Mouse (Mus musculus) CH12.LX (cell line): ENCODE measurements around the gene Pip5kl1.

Experiments used
- CTCF ChIP-seq, 2 experiments: IDR thresholded peaks in 1 of 2; conservative IDR thresholded peaks in 1 of 2; 2 replicates each; pipeline ENCODE4 v1.5.1; 2011 to 2012; ENCODE audit warnings: low read depth in 2 of 2, low read length in 2 of 2, improper control_type of control experiment in 1 of 2, inconsistent platforms in 1 of 2, mild to moderate bottlenecking in 1 of 2, moderate library complexity in 1 of 2
- POLR2A ChIP-seq: IDR thresholded peaks from 2 replicates; pipeline ENCODE4 v1.6.1; 2011; ENCODE audit warnings: low read depth, mild to moderate bottlenecking, improper control_type of control experiment, low read length
- POLR2AphosphoS2 ChIP-seq: IDR thresholded peaks from 2 replicates; pipeline ENCODE4 v1.6.1; 2011; ENCODE audit warnings: low read depth, low read length, improper control_type of control experiment
- UBTF ChIP-seq: IDR thresholded peaks from 2 replicates; pipeline ENCODE4 v1.6.1; 2012; ENCODE audit warnings: low read depth, mild to moderate bottlenecking, inconsistent platforms, low read length, improper control_type of control experiment, moderate library complexity

DNA sequence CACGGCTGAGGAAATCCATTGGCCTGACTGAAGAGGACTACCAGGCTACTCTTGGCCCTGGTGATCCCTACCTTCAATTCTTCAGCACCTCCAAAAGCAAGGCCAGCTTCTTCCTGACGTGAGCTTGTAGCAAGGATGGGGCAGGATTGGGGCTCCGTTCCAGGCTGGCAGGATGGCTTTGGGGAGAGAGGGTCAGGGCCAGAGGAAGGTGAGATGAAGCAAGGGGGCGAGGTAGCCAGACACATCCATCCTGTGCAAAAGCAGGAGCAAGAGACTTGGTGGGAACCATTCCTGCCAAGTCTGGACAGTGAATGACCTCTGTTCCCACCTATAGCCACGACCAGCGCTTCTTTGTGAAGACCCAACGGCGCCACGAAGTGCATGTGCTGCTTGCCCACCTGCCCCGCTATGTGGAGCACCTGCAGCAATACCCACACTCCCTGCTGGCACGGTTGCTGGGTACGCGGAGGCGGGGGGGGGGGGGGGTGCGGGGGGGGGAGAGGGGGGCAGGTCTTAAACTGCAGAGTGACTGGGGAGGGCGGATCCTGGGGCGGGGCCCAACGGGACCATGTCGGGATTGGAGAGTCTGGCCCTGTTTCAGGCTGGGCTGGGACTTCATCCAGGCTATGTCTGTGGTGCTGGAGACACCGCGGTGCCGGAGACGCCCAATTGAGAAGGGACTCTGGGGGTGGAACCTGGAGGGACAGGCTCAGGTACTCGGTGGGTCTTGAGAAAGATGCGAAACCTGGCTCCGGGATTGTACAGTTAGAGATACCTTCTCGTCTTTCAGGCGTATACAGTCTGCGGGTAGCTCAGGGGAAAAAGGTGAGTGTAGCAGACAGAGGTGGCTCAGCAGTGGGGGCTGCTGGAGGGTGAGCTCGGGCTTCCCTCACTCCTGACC is 3.8 kb downstream of the Pip5kl1 start:
- TF ChIP-seq POLR2A (no peak), POLR2AphosphoS2 (no peak), CTCF (conservative IDR thresholded peaks at IDR 0.05 in 1 of 2, IDR thresholded peaks at IDR 0.05 in 1 of 2; ENCODE audit: low read depth in 2 of 2, low read length in 2 of 2) (no peak), UBTF (no peak)
